Mouse (Mus musculus) urinary bladder, postnatal 4 days (tissue): ENCODE measurements at regions not wholly inside any gene's neighbourhood (a gene's known extent, or its start where the extent isn't known, plus 50 kb on each side); places are given as distances from the start of the nearest gene placed in this dataset.
"Not testable (repeated sequence)": the region's sequence is repeated elsewhere in the genome, so short reads cannot be mapped to it uniquely, and the experiment has no call there.

ENCODE experiments used
- DNase-seq, 2 experiments: peaks; one replicate each; pipeline ENCODE4 v3.0.0; 2021 to 2022; ENCODE audit warnings: low spot score in 2 of 2

DNA sequence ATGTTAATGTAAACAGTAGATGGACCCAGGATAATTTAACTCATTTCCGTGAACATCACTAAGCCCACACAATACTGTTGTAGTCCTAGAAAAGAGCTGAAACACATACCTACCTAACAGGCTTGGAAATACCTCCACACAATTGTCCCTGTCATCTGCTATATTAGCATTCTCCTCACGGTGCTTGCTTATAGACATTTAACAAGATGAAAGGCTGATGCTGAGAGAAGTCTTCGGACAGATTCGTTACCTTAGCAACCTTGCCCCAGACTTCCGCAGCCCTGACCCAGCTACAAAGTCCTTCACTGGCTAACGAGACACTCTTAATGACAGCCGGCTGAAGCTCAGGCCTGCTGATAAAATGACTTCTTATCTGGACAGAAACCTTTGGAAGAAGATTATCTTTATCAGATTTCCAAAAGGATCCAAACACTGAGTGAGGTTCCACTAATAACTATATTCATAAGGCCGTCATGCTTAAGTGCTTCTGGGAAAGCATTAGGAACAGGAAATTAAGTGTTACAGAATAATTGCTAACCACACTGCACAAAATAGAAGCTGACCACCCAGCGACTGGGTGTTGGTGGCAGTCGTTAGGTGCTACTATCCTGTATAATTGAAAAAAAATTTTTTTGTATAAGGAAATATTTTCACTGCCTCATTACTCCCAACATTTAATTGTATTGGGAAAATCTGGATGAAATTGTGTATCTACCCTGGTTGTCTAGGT, 267.0 kb upstream of the Tmpo start:
- DNase-seq: no peak

GRCm38 (mm10) chr10:91443321-91443720, 262.2 kb upstream of the Tmpo start:
- DNase-seq: no peak

GRCm38 (mm10) chr10:91440051-91440450, 258.9 kb upstream of the Tmpo start:
- DNase-seq: no peak

- no peak for DNase-seq
Observed at GRCm38 (mm10) chr10:91437917-91438316, 256.8 kb upstream of the Tmpo start.

- DNase-seq: no peak
Observed at GRCm38 (mm10) chr10:91436091-91436569, 255.0 kb upstream of the Tmpo start.

- no peak for DNase-seq
Observed at GRCm38 (mm10) chr10:91430281-91430680, 249.2 kb upstream of the Tmpo start.

DNA sequence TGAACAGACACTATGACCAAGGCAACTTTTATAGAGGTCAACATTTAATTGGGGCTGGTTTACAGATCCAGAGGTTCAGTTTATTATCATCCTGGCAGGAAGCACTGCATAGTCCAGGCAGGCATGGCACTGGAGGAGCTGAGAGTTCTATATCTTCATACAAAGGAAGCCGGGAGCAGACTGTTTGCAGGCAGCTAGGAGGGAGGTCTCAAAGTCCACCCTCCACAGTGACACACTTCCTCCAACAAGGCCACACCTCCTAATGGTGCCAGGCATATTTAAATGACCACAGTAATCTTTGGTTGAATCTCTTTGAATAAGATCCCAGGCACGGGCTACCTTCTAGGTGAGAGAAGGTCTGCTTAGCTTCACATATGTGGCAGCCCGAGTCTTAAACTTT, 245.5 kb upstream of the Tmpo start:
- no peak for DNase-seq

DNA sequence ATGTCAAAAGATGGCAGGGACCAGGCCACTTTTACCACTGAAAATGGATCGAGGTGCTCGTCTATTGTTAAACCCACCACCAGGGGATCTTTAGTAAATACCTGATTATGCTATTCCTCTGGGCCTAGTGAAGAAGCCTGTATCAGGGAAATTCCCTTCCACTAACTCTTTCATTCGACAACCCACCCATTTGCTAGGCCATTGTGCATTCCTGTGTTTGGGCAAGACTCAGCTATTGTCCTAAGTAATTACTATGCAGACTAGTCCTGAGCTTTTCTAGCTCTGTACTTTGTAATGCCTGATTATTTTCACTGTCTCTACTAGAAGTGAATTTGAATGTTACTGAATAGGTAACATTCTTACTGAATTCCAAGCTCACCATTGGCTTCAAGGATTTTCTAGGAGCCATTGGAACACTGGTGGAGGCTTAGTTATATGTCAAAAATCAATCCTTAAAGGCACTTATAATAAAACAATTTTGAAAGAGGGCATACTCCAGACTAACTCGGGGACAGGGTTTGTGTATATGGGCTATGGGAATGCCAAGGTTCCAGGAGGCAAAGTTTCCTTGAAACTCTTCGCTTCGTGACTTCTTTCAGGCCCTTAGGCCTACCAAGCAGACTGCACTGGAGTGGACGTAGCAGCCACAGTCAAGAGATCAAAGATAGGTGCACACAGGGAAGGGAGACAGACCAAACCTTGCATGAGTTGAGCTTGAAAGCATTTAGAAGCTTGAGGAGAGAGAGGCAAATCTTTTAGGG, 244.7 kb upstream of the Tmpo start:
- not testable (repeated sequence) for DNase-seq

GRCm38 (mm10) chr10:91424786-91425185, 243.7 kb upstream of the Tmpo start:
- no peak for DNase-seq

GRCm38 (mm10) chr10:91387255-91387654, 206.1 kb upstream of the Tmpo start:
- DNase-seq: no peak

GRCm38 (mm10) chr10:91384372-91384771, 203.3 kb upstream of the Tmpo start:
- DNase-seq: no peak

DNA sequence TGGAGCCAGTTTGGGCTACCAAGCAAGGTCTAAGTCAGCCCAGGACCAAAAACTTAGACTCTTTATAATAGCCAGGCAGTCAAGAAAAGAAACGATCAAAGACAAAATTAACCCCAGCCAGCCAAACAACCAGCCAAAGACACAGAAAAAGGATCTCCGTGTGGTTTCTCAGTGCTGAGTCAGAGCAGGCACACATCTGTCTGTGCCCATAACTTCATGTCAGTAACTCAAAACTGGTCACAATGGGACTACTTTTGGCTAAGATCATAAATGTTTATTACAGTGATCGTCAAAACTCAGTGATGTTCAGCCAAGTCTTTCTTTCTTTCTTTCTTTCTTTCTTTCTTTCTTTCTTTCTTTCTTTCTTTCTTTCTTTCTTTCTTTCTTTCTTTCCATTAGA, 195.6 kb upstream of the Tmpo start:
- no peak for DNase-seq

GRCm38 (mm10) chr10:91367488-91367887, 186.4 kb upstream of the Tmpo start:
- DNase-seq: no peak

DNA sequence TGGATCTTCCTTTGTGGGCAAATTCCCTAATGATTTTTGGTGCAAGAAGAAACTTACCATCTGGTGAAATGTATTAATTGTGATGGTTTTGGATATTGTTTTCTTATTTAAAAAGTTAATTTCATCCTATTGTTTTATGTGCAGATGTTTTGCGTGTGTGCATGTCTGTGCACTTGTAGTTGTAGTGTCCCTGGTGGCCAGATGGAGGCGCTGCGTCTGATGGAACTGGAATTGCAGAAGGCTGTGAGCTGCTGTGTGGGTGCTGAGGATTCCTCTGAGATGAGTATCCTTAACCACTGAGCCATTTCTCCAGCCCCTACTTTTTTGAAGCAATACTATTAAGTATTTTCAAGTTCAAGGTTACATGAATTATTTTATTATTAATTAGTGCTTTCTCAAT, 181.5 kb upstream of the Tmpo start:
- DNase-seq: no peak

DNA sequence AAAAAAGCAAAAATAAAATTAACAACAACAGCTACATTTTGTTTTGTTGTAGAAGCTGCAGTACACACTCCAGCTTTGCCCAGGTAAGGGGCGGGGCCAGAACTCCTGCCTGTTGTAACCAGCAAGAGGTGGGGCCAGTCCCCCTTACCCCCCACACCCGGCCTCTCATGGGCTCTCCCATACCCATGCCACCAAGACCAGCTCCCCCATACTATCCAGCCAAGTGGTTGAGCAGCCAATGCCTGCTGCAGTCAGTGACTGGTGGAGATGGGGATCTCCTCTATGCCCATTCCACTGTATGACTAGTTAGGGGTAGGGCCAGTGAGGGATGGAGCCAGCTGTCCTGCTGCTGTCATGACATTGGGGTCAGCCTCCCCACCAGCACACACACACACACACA, 180.5 kb upstream of the Tmpo start:
- no peak for DNase-seq

DNA sequence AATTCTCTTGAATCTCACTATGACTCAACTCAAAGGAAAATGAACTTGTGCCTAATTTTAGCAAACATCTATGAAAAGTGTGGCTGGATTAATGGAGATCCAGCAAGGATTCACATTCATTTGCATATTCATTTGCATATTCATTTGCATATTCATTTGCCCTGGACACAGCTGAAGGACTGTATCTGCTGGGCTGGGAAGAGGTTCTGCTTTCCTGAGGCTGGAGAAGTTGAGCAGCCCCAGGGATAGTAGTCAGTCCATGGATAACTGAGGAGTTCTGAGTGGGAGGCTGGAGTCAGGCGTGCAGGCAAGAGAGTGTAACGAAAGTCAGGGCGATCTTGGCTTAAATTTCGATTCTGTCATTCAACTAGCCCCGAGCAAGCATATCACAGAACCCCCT, 164.3 kb upstream of the Tmpo start:
- no peak for DNase-seq

DNA sequence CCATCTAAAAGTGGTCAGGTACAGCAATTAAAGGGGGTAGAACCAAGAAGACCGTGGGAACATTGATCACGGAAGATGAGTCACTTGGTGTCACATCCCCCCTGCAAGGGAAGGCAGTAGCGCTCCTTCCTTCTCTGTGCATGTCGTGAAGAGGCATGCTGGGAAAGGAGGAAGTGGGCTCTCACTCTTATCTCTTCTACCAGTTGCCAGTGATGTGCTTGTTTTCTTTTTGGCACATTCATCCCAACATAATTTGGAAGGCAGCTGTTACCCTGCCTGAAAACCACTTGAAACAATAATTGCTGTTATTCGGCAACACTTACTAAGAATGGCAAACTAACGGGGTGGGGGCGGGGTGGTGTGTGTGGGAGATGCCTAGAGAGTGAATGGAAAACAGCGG, 161.0 kb upstream of the Tmpo start:
- DNase-seq: no peak

- DNase-seq: no peak
Observed at GRCm38 (mm10) chr10:91339361-91339760, 158.2 kb upstream of the Tmpo start.

DNA sequence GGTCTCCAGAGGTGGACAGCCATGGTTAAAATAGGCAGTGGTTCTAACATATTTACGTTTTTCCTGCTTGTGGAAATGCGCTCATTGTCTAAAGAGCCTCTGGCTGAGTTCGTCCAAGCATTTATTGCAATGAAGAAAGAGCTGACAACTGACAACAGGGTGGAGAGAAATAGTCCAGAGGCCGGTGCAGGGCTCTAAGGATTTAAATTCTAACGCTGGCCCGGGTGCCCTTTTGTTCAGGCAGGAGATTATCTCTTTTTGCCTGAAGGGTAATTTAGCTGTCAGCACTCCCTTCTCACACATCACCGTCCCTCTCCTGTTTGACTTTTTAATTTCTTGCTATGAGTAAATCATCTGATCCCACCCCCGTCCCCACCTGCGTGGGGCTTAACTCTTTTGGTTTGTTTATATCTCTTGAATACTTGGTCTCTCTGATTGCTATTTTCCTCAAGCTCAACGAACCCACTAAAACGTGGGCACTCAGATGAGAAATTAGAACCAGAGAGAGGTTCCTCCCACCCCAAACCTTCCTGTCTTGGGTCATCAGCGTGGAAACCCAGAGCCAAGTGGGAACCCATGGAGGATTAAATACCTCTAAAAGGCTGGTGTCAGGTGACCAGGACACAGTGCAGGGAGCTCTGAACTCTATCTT, 145.7 kb upstream of the Tmpo start:
- no peak for DNase-seq

DNA sequence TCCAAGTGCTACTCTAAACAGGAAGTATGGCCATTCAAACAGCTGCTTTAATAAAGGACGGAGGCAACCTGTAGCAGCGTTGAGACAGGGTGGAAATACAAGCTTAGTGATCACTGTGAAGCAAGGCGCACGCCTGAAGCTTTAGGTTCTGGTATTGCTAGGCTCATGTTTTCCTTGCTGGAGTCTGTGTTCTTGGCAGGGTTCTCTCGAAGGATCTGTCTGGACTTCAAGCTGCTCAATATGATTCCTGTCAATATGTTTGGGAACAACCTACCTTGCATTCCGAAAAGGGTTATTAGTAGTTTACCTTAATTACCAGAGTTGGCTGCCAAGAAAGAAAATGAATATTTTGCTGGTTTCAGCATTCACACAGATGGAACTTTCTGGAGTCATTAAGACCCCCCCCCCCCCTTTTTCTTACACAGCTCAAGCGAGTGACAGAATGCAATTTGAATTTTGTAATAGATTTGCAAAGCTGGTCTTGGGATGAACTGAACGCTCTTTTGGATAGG, 145.1 kb upstream of the Tmpo start:
- no peak for DNase-seq

DNA sequence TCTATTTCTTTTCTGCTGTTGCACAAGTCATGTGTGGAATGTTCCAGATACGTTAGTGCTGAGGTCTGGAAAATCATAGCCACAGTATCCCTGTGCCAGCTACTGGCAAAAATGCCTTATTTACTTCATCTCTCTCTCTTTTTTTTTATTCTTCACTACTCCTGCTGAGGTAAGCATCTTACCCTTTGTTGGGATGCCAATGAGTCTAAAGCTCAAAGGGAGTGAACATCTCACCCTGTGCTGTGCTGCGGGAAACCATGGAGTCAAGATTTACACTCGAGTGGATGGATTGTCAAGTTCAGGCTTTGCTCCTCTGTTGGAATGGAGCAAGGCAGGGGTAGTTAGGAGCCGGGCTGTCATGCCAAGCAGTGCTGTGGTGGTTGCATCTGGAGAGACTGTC, 140.1 kb upstream of the Tmpo start:
- no peak for DNase-seq

DNA sequence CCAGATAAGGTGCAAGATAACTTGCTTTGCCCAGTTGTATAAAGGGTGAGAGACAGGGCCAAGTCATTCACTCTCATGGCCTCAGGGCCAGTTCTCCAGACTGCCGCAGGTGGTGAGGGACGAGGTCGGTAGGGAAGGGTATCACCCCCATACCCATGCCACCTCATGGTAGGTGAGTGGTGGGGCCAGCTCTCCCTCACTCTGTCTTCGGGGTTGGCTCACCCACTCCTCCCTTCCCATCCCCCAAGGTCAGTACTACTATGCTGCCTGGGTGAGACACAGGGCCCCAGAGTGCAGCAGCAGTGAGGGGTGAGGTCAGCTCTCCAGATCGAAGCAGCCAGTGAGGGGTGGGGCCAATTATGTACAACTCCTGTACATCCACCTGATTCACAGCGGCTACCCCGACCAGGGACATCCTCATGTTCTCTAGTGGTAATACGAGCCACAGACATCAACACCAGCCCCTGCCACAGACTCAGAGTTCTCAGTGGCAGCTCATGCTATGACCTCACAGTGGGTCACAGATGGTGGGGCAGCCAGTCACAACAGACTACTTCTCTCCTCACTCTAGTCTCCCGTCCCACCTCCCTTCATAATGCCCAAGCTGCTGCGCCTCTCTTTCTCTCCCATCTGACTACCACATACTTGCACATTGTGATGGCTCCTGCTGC, 138.5 kb upstream of the Tmpo start:
- no peak for DNase-seq
